Mouse (Mus musculus): ENCODE results near the gene Sae1. TPM values are rescaled to one million over a fixed set of nuclear protein-coding genes. Genes with fewer than 3 reads are reported as not detected.

Gene Sae1
- polyA plus RNA-seq (2015; fragmentation: Nextera tagmentation; extraction: Ambion mirVana): 144 and 161 TPM in 2 replicates

DNA sequence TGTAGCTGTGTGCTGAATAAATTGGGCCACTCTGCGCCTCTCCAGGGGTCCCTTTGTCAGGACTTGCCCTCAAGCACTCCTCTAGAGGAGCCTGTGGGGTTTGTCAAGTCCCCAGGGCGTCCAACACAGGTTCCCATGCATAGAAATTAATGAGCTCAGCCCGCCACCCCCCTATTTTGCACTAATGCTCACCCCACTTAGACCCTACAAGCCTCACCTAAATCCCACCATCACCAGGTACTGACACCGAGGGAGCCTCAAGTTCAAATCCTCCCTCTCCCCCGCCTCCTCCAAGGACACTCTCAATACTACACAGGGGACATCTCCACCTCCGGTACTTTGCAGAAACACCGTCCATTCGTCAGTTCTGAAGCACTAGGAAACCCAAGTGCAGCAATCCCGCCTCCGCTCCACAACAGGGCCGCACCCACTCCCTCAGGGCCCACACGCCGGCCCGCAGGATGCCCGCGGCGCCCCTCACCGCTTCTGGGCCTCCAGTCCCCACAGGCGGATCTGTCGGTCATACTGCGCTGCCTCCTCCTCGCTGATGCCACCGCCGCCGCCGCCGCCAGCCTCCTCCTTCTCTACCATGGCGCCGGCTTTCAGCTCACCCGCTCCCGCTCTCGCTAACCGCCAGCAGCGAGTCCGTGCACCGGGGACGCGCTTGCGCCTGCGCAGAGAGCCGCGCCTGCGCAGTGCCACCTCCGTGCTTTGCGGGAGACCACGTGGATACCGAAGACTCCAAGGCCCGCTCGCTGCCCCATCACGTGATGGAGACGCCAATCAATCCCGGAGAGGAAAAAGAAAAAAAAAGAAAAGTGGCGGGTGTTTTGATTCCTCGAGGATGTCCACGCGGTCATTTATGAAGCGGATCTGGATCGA is at the start of gene Sae1:
TSS of gene Sae1 (minus strand) at position 647 of the 882 bp plus-strand sequence.
- H3K36me3 ChIP-seq: peaks cover 35% of the 10 kb centered on the region
- H3K4me3 ChIP-seq (replicated peaks): peak within 1 kb of the TSS; percentile 94
- H3K27ac ChIP-seq: peak within 1 kb of the TSS; percentile 87
- H3K9me3 ChIP-seq (replicated peaks): no peaks in the 10 kb centered on the region
- DNase-seq: peak; percentile 94
- 0 out of 2 replicates have a peak, but pooled peaks cover 2% of the 10 kb centered on the region for H3K27me3 ChIP-seq
- H3K4me2 ChIP-seq: peak within 1 kb of the TSS; percentile 97
- H3K4me1 ChIP-seq (replicated peaks): peaks cover 47% of the 10 kb centered on the region
- WGBS (ENCODE audit: insufficient replicate concordance): under 1% methylated on average over 58 of the region's 58 CpGs
- peak; percentile 94 for ATAC-seq (ENCODE audit: low read depth)
- peak within 1 kb of the TSS; percentile 94 for H3K9ac ChIP-seq

DNA sequence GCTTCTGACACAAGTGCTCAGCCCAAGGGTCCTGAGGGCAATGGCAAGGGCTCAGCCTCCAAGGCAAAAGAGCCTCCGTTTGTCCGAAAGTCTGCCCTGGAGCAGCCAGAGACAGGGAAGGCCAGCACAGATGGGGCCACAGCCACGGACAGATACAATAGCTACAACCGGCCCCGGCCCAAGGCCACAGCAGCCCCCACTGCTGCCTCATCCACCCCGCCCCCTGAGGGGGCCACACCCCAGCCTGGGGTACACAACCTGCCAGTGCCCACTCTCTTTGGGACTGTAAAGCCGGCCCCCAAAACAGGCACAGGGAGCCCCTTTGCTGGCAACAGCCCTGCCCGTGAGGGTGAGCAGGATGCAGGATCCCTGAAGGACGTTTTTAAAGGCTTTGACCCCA is 47.5 kb upstream of the Sae1 start:
- ATAC-seq (ENCODE audit: low read depth) (no peak), DNase-seq (no peak)
- no peak overlapping the region for H3K9ac ChIP-seq
- no peak overlapping the region for H3K4me3 ChIP-seq (replicated peaks)
- 88% methylated on average over 9 of the region's 9 CpGs for WGBS (ENCODE audit: insufficient replicate concordance)
- H3K9me3 ChIP-seq (replicated peaks): no peaks in the 10 kb centered on the region
- peaks cover 74% of the 10 kb centered on the region for H3K36me3 ChIP-seq
- H3K27ac ChIP-seq: no peak overlapping the region
- no peaks in the 10 kb centered on the region for H3K27me3 ChIP-seq
- no peak overlapping the region for H3K4me2 ChIP-seq
- no peaks in the 10 kb centered on the region for H3K4me1 ChIP-seq (replicated peaks)

DNA sequence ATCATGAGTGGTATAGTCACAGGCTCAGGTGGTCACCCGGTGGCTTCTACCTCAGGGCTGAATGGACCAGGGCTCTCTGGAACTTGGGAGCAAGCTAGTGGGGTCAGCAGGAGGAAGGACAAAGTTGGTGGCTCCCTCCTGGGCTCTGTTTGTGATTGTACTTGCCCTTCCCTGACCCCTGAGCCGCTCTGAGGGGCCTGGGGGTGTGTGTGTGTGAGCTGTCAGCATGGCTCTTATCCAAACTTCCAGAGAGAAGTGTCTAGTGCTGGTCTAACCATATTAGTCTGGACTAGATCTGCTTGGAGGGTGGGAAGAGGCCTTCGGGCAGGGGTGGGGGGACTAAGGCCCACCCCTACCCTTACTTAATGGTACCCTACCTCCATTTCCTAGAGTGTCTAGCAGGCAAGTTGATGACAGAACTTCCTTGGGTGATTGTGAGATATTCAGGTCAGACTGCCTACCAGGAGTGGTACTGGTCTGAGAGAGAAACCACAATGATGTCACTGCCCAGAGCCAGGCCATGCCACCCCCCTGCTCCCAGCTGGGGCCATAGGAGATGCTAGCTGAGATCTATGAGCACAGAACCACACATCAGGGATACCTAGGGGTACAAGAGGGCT is 45.9 kb upstream of the Sae1 start:
- Histone ChIP-seq H3K4me1 (replicated peaks) (no peaks in the 10 kb centered on the region), H3K27ac (no peak overlapping the region), H3K9me3 (replicated peaks) (no peaks in the 10 kb centered on the region), H3K36me3 (peaks cover 90% of the 10 kb centered on the region), H3K4me3 (replicated peaks) (no peak overlapping the region), H3K27me3 (no peaks in the 10 kb centered on the region), H3K9ac (no peak overlapping the region), H3K4me2 (no peak overlapping the region)
- ATAC-seq (ENCODE audit: low read depth) (no peak), DNase-seq (no peak)
- WGBS (ENCODE audit: insufficient replicate concordance): 85% methylated on average over 3 of the region's 3 CpGs

DNA sequence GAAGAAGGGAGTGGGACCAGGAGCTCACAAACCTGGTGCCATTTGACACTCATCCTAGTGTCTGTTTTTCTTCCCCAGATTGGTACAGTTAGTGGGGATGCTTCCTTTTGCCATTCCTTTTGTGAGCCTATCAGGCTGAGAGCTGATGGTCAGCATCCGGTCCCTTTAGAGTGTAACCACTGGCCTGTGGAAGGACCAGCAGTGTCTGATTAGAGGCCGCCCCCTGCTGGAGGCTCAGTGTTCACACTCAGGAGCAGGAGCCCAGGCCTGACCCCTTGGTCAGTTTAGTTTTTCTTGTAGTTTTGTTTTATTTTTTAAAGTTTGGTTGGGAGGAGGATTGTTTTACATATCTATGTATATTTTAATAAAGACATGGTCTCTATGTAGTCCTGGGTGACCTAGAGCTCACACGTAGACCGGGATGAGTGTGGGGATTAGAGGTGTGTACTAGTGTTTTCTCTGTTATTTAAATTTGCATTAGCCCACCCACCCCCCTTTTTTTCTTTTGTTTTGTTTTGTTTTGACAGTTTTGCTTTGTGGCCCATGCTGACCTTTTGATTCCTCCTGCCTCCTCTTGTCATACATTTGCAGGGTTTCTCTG is 38.6 kb upstream of the Sae1 start:
- Histone ChIP-seq H3K4me1 (replicated peaks) (peaks cover 9% of the 10 kb centered on the region; the same call in 1 of the 2 replicates), H3K9ac (no peak overlapping the region), H3K36me3 (peaks cover 100% of the 10 kb centered on the region), H3K4me3 (replicated peaks) (no peak overlapping the region), H3K4me2 (no peak overlapping the region), H3K9me3 (replicated peaks) (no peaks in the 10 kb centered on the region), H3K27ac (peak overlapping the region; percentile 29; the same call in 1 of the 2 replicates), H3K27me3 (no peaks in the 10 kb centered on the region)
- ATAC-seq (ENCODE audit: low read depth): peak; percentile 77
- WGBS (ENCODE audit: insufficient replicate concordance): 64% methylated on average over 4 of the region's 4 CpGs
- peak; percentile 65 for DNase-seq

DNA sequence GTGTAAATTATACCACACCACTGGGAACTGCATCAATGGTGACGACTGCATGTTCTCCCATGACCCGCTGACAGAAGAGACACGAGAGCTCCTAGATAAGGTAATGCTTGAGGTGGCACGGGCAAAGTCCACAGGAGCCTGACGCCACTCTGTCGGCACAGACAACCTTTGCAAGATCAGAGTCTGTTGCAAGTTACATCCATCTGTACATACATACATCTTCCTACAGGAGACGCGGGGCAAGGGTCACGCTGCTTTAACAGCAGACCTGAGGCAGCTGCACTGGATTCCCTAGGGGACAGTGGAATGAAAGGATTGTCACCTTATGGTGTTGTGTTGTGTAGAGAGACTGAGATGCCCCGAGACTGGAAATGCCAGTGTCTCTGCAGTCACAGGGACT is 38.1 kb upstream of the Sae1 start:
- Histone ChIP-seq H3K9me3 (replicated peaks) (no peaks in the 10 kb centered on the region), H3K9ac (no peak overlapping the region), H3K27me3 (no peaks in the 10 kb centered on the region), H3K4me3 (replicated peaks) (no peak overlapping the region), H3K4me1 (replicated peaks) (peaks cover 12% of the 10 kb centered on the region; the same call in 1 of the 2 replicates), H3K36me3 (peaks cover 100% of the 10 kb centered on the region), H3K4me2 (no peak overlapping the region), H3K27ac (peak overlapping the region; percentile 29; the same call in 1 of the 2 replicates)
- ATAC-seq (ENCODE audit: low read depth) (peak; percentile 17; the same call in 1 of the 2 replicates), DNase-seq (no peak)
- 88% methylated on average over 10 of the region's 10 CpGs for WGBS (ENCODE audit: insufficient replicate concordance)

DNA sequence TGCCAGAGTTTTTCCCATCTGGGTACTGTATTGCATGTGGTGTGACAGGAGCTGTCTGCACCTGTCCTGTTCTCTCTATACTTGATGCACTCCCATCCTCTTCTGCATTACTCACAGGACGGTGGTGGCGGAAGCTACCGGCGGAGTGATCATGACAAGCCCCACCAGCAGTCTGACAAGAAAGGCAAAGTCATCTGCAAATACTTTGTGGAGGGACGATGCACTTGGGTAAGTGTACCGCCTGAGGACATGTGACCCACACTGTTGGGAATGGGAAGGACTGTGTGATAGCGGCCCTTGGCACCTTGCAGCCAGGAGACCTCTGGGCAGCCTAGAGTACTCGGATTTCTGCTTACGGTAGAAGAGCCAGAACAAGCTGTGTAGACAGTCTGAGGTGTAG is 36.1 kb upstream of the Sae1 start:
- Histone ChIP-seq H3K4me3 (replicated peaks) (no peak overlapping the region), H3K27me3 (no peaks in the 10 kb centered on the region), H3K4me2 (no peak overlapping the region), H3K27ac (0 out of 2 replicates have a peak overlapping the region, but pooled peaks have one; percentile 41), H3K9me3 (replicated peaks) (no peaks in the 10 kb centered on the region), H3K9ac (no peak overlapping the region), H3K36me3 (peaks cover 100% of the 10 kb centered on the region), H3K4me1 (replicated peaks) (peaks cover 20% of the 10 kb centered on the region)
- no peak for DNase-seq
- 90% methylated on average over 9 of the region's 9 CpGs for WGBS (ENCODE audit: insufficient replicate concordance)
- ATAC-seq (ENCODE audit: low read depth): no peak

DNA sequence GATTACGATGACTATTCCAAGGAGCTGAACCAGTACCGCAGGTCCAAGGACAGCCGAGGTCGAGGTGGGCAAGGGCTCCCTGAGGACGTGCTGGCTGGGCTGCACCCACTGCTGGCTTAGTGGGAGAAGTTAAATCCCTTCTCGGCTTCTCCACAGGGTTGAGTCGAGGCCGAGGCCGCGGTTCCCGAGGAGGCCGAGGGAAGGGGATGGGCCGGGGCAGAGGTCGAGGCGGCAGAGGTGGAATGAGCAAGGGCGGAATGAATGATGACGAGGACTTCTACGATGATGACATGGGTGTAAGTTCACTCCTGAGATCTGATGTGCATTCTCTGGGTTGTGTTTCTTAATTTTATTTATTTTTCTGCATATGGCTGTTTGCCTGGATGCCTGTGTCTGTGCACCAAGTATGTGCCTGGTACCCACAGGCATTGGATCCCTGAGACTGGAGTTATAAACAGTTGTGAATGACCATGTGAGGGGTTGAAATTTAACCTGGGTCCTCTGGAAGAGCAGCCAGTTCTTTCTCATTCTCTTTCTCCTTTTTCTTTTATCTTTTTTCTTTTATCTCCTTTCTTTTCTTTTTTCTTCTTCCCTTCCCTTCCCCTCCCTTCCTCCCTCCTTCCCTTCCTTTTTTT is 34.7 kb upstream of the Sae1 start:
- H3K4me2 ChIP-seq: no peak overlapping the region
- peaks cover 20% of the 10 kb centered on the region for H3K4me1 ChIP-seq (replicated peaks)
- WGBS (ENCODE audit: insufficient replicate concordance): 86% methylated on average over 18 of the region's 18 CpGs
- no peaks in the 10 kb centered on the region for H3K9me3 ChIP-seq (replicated peaks)
- ATAC-seq (ENCODE audit: low read depth) (no peak), DNase-seq (no peak)
- peaks cover 100% of the 10 kb centered on the region for H3K36me3 ChIP-seq
- no peak overlapping the region for H3K4me3 ChIP-seq (replicated peaks)
- H3K27ac ChIP-seq: peak overlapping the region; percentile 19; the same call in 1 of the 2 replicates
- H3K9ac ChIP-seq: no peak overlapping the region
- H3K27me3 ChIP-seq: no peaks in the 10 kb centered on the region

DNA sequence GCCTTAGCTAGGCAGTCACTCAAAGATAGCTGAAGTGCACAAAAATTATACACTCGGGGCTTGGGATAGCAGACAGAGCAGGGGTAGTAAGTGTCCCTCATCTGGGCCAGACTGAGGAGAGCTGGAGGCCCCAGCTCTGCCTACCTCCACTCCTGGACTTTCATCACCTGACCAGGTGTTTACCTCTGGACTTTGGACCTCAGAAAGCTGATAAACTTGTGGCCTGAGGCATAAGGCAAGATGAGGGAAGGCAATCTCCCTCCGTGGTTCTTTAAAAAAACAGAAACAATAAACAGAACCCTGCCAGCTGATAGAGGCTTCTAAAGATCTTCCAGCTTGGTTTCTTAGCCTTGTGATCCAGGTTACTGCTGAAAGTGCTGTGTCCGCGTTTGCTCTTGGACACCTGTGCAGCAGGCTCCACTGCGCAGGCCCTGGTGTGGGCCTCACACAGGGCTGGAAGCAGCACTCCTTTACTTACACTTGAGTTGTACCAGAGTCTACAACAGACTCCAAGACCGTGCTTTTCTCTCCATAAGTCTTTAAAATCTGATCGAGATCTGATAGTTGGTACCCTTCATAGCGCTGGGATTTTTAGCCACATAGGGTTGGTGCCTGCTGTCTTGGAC is 33.0 kb upstream of the Sae1 start:
- Histone ChIP-seq H3K27me3 (no peaks in the 10 kb centered on the region), H3K9ac (no peak overlapping the region), H3K36me3 (peaks cover 100% of the 10 kb centered on the region), H3K4me1 (replicated peaks) (peaks cover 19% of the 10 kb centered on the region), H3K9me3 (replicated peaks) (no peaks in the 10 kb centered on the region), H3K27ac (peak overlapping the region; percentile 37; the same call in 1 of the 2 replicates), H3K4me2 (no peak overlapping the region), H3K4me3 (replicated peaks) (no peak overlapping the region)
- ATAC-seq (ENCODE audit: low read depth) (no peak), DNase-seq (no peak)
- WGBS (ENCODE audit: insufficient replicate concordance): 87% methylated on average over 8 of the region's 8 CpGs

DNA sequence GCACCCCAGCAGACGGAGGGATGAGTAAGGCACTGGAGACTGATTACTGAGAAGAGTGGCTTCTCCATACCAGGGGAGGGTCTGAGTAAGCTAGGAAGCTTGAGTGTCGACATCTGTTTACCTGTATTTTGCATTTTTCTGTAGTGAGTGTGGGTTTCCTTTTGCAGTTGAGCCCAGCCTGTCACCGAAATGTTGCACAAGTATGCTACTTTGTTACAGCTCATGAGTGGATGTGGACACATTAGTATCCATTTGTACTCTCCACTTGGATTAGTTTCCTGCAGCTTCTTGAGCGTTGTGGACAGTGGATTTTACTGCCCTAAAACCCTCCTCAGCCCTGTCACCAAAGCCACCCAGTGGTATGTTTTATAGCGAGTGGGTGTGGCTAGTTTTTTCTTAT is 31.1 kb upstream of the Sae1 start:
- Histone ChIP-seq H3K27me3 (no peaks in the 10 kb centered on the region), H3K4me1 (replicated peaks) (peaks cover 35% of the 10 kb centered on the region), H3K4me2 (no peak overlapping the region), H3K27ac (0 out of 2 replicates have a peak overlapping the region, but pooled peaks have one; percentile 5), H3K9me3 (replicated peaks) (no peaks in the 10 kb centered on the region), H3K36me3 (peaks cover 94% of the 10 kb centered on the region), H3K9ac (no peak overlapping the region), H3K4me3 (replicated peaks) (no peak overlapping the region)
- no peak for ATAC-seq (ENCODE audit: low read depth)
- WGBS (ENCODE audit: insufficient replicate concordance): 86% methylated on average over 5 of the region's 5 CpGs
- DNase-seq: no peak

DNA sequence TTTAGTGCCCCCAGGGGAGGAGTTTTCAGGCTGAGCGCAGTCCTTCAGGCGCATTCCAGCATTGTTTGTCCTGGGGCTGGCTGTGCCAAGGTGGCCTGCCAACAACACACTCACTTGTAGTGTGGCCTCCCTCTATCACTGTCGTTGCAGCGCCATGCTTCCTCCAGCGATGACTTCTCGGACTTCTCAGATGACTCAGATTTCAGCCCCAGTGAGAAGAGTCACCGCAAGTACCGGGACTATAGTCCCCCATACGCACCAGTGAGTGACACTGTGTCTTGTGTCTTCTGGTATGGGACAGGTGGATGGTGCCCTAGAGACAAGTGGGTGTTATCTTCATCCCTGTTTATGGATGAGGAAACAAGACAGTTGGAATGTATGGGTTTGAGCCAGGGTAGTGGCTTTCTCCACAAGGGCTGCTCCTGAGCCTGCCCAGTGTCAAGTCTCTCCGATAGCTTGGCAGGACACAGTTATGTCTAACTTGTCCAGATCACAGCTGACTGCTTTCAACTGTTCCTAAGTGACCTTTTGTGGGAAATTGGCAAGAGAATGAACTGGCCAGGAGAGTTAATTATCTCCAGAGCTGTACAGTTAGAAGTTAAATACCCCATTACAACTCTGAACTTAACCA is 29.6 kb upstream of the Sae1 start:
- H3K4me1 ChIP-seq (replicated peaks): peaks cover 50% of the 10 kb centered on the region
- peaks cover 88% of the 10 kb centered on the region for H3K36me3 ChIP-seq
- H3K4me3 ChIP-seq (replicated peaks): no peak overlapping the region
- DNase-seq: no peak
- WGBS (ENCODE audit: insufficient replicate concordance): 91% methylated on average over 10 of the region's 10 CpGs
- H3K9me3 ChIP-seq (replicated peaks): no peaks in the 10 kb centered on the region
- no peak for ATAC-seq (ENCODE audit: low read depth)
- no peak overlapping the region for H3K9ac ChIP-seq
- no peak overlapping the region for H3K4me2 ChIP-seq
- H3K27ac ChIP-seq: no peak overlapping the region
- H3K27me3 ChIP-seq: no peaks in the 10 kb centered on the region

All from liver, embryonic 13.5 days (tissue).